Mouse (Mus musculus) midbrain, embryonic 14.5 days (tissue): ENCODE data around the gene Syt1. TPM values are rescaled to one million over a fixed set of nuclear protein-coding genes. Genes with fewer than 3 reads are reported as not detected.

Experiments
- ATAC-seq: fragments of 200-750 bp; cut with Nextera tagmentation; 2 replicates; pipeline ENCODE4 v1.8.0; 2017; ENCODE audit warnings: moderate number of reproducible peaks, moderate library complexity; ENCODE audit not compliant: low FRiP score, low TSS enrichment
- DNase-seq: peaks from one replicate; pipeline ENCODE4 v3.0.0-alpha.2; 2015
- H3K27ac ChIP-seq: fragments of 300-500 bp; sonication (generic); replicated peaks from 2 replicates; pipeline ENCODE4 v1.5.1; 2014; ENCODE audit warnings: mild to moderate bottlenecking, low read depth, low read length, moderate library complexity
- H3K27me3 ChIP-seq: fragments of 300-500 bp; sonication (generic); 2 replicates; pipeline ENCODE4 v1.6.1; 2014; ENCODE audit warnings: low read length, control low read depth, mixed read lengths; ENCODE audit not compliant: control insufficient read depth, insufficient read depth
- H3K36me3 ChIP-seq: fragments of 300-500 bp; sonication (generic); 2 replicates; pipeline ENCODE4 v1.6.1; 2014; ENCODE audit warnings: low read length, control low read depth; ENCODE audit not compliant: control insufficient read depth, insufficient read depth
- H3K4me1 ChIP-seq: fragments of 300-500 bp; sonication (generic); 2 replicates; pipeline ENCODE4 v1.6.1; 2014; ENCODE audit warnings: mild to moderate bottlenecking, antibody characterized with exemption, low read length, control low read depth; ENCODE audit not compliant: control insufficient read depth, insufficient read depth
- H3K4me2 ChIP-seq: fragments of 300-500 bp; sonication (generic); 2 replicates; pipeline ENCODE4 v1.6.1; 2014; ENCODE audit warnings: mild to moderate bottlenecking, low read length, moderate library complexity
- H3K4me3 ChIP-seq: fragments of 300-500 bp; sonication (generic); replicated peaks from 2 replicates; pipeline ENCODE4 v1.5.1; 2014; ENCODE audit warnings: low read depth, low read length
- H3K9ac ChIP-seq: fragments of 300-500 bp; sonication (generic); replicated peaks from 2 replicates; pipeline ENCODE4 v1.6.1; 2014; ENCODE audit warnings: mild to moderate bottlenecking, low read length, moderate library complexity
- H3K9me3 ChIP-seq: fragments of 300-500 bp; sonication (generic); 2 replicates; pipeline ENCODE4 v1.6.1; 2016; ENCODE audit warnings: low read length, control low read depth, mixed read lengths; ENCODE audit not compliant: control insufficient read depth
- WGBS: fragments of 180-500 bp; shearing (Covaris S2); extraction: QIAGEN DNeasy Blood & Tissue Kit; methylation state at CpG from one replicate; pipeline ENCODE4 v1.1.7; 2014; 5-methylcytosine and 5-hydroxymethylcytosine counted together
- polyA plus RNA-seq: library from polyadenylated mRNA; unstranded; fragments of >200 nt; fragmentation: Nextera tagmentation; extraction: Ambion mirVana; gene quantifications from 2 replicates; pipeline ENCODE4 v1.2.1, GENCODE M21; 2014

The Syt1 gene
- polyA plus RNA-seq, 1 experiment from 2014 or later, result 103 TPM

DNA sequence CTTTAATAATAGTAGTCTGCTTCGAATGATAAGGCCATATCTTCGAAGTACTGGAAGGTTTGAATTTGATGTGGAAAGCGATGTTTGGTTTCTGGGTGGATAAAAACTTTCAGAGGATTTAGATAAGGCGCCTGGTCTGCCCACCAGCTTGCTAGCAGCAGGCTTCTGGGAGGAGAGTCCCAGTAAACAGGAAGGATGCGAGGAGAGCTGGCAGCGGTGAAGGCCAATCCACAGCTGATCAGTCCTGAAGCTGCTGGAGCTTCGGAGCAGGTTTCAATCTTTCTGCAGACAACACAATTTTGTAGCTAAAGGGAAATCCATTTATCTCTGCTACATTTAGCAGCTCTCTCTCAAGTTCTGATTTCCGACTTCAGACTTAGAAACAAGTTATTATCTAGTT is 358.7 kb downstream of the Syt1 start:
- Histone ChIP-seq H3K9ac (no peak overlapping the region), H3K36me3 (no peaks in the 10 kb centered on the region), H3K4me3 (no peak overlapping the region), H3K27me3 (no peaks in the 10 kb centered on the region), H3K4me1 (no peaks in the 10 kb centered on the region), H3K27ac (no peak overlapping the region), H3K4me2 (no peak overlapping the region), H3K9me3 (no peaks in the 10 kb centered on the region)
- ATAC-seq, result no peak
- no peak for DNase-seq
- WGBS, result 84% methylated on average over 8 of the region's 8 CpGs

DNA sequence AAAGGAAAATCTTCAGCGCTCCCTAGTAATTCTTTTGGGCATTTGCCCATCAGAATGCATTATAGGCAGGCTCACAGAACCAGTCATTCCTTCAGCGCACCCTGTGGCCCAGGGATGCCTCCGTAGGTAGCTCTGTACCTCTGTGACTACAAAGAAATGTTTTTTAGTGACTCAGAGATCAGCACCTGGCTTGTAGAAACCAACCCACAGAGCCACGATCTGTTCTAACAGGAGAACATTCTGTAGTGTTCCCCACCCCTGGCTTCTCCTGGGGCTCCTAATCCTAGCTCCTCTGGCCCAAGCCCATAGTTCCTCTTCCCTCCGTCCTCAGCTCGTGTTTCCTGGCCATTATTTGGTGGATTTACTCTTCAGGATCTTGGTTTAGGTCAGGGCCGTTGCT is 361.6 kb downstream of the Syt1 start:
- 71% methylated on average over 7 of the region's 7 CpGs for whole genome bisulfite sequencing
- DNase-seq, result no peak
- H3K36me3 ChIP-seq, result no peaks in the 10 kb centered on the region
- no peaks in the 10 kb centered on the region for H3K9me3 ChIP-seq
- H3K4me3 ChIP-seq, result no peak overlapping the region
- no peaks in the 10 kb centered on the region for H3K27me3 ChIP-seq
- H3K4me1 ChIP-seq, result no peaks in the 10 kb centered on the region
- H3K27ac ChIP-seq, result peak overlapping the region; percentile 52
- ATAC-seq, result no peak
- no peak overlapping the region for H3K9ac ChIP-seq
- no peak overlapping the region for H3K4me2 ChIP-seq

DNA sequence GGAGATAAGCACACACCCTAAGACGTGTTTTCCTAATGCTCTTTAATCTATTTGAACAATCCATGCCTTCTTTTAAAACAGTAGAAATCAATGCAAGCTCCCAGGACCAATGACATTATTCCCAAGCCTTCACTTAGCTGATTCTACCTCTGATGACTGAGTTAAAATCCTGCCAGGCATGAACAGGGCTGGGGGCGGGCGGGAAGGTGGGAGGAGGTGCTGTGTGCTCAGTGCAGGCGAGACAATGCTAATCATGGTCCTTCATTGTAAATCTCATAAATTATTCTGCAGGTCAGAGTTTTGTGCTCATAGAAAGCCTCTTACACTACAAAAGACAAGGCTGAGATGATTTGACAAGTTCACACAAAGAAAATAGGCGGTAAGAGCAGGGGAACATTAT is 366.9 kb downstream of the Syt1 start:
- DNase-seq (no peak), ATAC-seq (no peak)
- Histone ChIP-seq H3K9me3 (no peaks in the 10 kb centered on the region), H3K4me2 (no peak overlapping the region), H3K4me3 (no peak overlapping the region), H3K27me3 (no peaks in the 10 kb centered on the region), H3K4me1 (0 out of 2 replicates have a peak, but pooled peaks cover 3% of the 10 kb centered on the region), H3K9ac (no peak overlapping the region), H3K27ac (no peak overlapping the region), H3K36me3 (no peaks in the 10 kb centered on the region)
- WGBS, result 24% methylated on average over 5 of the region's 5 CpGs

DNA sequence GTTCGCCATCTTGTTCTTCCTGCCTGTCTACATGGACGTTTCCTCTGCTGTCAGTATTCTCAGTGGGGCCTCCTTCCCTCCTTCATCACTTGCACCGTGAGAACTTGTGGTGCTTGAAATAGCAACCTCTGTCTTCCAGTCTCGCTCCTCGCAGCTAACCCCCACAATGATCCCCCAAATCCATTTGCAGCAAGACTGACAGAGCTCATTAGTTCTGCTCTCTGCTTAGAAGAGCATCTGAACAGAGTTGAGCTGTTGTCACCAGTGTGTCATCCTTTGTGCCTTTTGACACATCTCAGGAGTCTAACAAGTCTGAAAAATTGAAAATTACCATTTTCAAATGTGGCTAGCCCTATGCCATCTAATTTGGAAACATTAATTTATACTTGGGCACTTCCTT is 372.7 kb downstream of the Syt1 start:
- no peaks in the 10 kb centered on the region for H3K9me3 ChIP-seq
- no peak overlapping the region for H3K9ac ChIP-seq
- no peak overlapping the region for H3K27ac ChIP-seq
- ATAC-seq (no peak), DNase-seq (no peak)
- H3K4me2 ChIP-seq, result no peak overlapping the region
- no peak overlapping the region for H3K4me3 ChIP-seq
- no peaks in the 10 kb centered on the region for H3K36me3 ChIP-seq
- H3K4me1 ChIP-seq, result peaks cover 6% of the 10 kb centered on the region; the same call in 1 of the 2 replicates
- WGBS, result 15% methylated on average over 5 of the region's 5 CpGs
- H3K27me3 ChIP-seq, result no peaks in the 10 kb centered on the region

DNA sequence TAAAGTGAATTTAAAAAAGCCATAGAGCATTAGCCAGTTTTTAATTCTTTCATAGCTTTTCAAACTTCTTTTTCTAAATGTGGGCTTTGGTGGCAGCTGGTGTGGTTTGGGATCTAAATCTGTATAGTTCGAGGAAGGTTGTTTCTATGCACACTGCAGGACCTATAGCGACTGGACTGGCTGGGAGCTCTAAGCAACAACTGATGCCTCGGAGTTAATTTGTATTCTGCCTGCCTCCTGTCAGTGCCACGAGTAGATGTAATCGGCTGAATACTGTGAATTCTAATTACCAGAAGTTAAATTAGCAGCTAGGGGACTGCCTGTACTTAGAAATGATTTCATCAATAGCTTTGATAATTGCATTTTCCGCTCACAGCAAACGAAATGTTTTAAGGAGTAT is 374.7 kb downstream of the Syt1 start:
- 44% methylated on average over 7 of the region's 7 CpGs for WGBS
- DNase-seq, result no peak
- Histone ChIP-seq H3K9me3 (no peaks in the 10 kb centered on the region), H3K4me1 (peaks cover 6% of the 10 kb centered on the region; the same call in 1 of the 2 replicates), H3K27me3 (no peaks in the 10 kb centered on the region), H3K36me3 (0 out of 2 replicates have a peak, but pooled peaks cover 6% of the 10 kb centered on the region), H3K4me3 (no peak overlapping the region), H3K27ac (0 out of 2 replicates have a peak overlapping the region, but pooled peaks have one; percentile 26), H3K9ac (no peak overlapping the region), H3K4me2 (no peak overlapping the region)
- ATAC-seq, result no peak

DNA sequence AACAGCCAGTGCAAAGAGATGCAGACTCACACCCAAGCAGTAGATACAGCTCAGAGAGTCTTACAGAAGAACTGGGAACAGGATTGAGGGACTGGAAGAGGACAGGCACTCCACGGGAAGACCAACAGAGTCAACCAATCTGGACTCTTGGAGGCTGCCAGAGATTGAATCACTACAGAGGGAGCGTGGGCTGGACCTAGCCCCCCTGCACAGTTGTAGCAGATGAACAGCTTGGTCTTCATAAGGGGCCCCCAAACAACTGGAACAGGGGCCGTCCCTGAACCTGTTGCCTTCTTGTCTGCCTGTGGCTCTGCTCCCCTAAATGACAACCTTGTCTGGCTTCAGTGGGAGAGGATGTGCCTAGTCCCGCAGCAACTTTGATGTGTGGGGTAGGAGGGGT is 375.2 kb downstream of the Syt1 start:
- Histone ChIP-seq H3K27ac (no peak overlapping the region), H3K4me3 (no peak overlapping the region), H3K9ac (no peak overlapping the region), H3K4me2 (no peak overlapping the region), H3K36me3 (0 out of 2 replicates have a peak, but pooled peaks cover 6% of the 10 kb centered on the region), H3K4me1 (peaks cover 6% of the 10 kb centered on the region; the same call in 1 of the 2 replicates), H3K27me3 (no peaks in the 10 kb centered on the region), H3K9me3 (no peaks in the 10 kb centered on the region)
- ATAC-seq (no peak), DNase-seq (no peak)
- WGBS, result 93% methylated on average over 4 of the region's 4 CpGs

DNA sequence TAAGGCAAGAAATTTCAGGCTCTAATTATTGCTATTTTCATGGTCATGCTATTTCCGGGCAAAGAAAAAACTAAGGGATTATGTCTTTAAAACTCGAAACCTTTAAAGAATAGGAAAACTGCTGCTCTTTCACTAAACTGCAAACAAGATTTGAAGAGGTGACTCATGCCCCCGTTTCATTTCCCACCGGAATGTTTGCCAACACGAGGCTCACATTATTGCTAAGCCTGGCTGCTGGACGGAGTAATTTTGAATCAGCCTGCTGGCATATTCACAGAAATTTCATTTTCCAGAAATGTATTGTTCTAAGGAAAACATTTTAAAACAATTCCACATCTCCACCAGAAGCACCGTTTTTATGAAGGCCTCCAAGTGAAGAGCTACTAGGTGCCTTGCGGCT is 379.9 kb downstream of the Syt1 start:
- no peak for DNase-seq
- no peaks in the 10 kb centered on the region for H3K27me3 ChIP-seq
- H3K9ac ChIP-seq, result no peak overlapping the region
- H3K36me3 ChIP-seq, result 0 out of 2 replicates have a peak, but pooled peaks cover 15% of the 10 kb centered on the region
- H3K4me1 ChIP-seq, result no peaks in the 10 kb centered on the region
- no peak overlapping the region for H3K27ac ChIP-seq
- 91% methylated on average over 8 of the region's 8 CpGs for WGBS
- no peaks in the 10 kb centered on the region for H3K9me3 ChIP-seq
- H3K4me3 ChIP-seq, result no peak overlapping the region
- no peak overlapping the region for H3K4me2 ChIP-seq
- no peak for ATAC-seq

DNA sequence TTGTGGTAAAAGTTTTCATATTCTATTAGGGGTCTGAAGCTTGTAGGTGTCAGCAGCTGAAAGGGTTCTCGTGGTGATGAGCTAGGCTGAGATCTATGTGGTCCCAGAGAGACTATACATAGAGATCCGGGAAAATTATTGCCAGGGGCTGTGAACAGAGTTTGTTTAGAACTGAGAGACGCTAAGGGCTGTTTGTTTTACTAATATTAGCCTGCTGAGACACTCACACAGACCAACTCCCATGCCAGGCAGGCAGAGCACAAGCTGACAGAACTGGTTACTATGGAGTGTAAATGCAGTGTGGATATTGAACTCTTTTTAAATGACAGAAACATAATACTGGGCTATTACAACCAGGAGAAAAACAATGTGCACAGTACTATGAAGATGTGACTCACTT is 384.4 kb downstream of the Syt1 start:
- Histone ChIP-seq H3K27me3 (no peaks in the 10 kb centered on the region), H3K4me3 (no peak overlapping the region), H3K4me1 (no peaks in the 10 kb centered on the region), H3K9me3 (no peaks in the 10 kb centered on the region), H3K27ac (no peak overlapping the region), H3K4me2 (no peak overlapping the region), H3K36me3 (0 out of 2 replicates have a peak, but pooled peaks cover 12% of the 10 kb centered on the region), H3K9ac (no peak overlapping the region)
- ATAC-seq (no peak), DNase-seq (no peak)
- 61% methylated on average over 3 of the region's 3 CpGs for WGBS

DNA sequence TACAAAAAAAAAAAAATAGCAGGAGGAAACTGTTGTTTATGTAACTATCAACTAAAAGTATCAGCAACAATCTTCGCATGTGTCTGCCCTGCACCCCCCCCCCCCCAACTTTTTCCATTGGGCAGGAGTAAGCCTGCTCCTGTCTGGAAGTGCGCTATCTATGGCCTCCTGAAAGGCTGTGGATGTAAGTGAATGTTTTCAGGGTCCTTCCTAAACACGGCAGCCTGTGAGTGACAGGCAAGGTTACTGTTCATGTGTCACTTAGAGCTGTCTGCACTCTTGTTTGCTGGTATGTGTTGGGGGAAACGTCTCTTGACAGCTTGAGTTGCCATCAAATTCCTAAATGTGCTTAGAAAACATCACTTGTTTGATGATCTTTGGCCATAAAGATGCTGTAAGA is 387.8 kb downstream of the Syt1 start:
- no peaks in the 10 kb centered on the region for H3K4me1 ChIP-seq
- H3K27me3 ChIP-seq, result no peaks in the 10 kb centered on the region
- ATAC-seq (no peak), DNase-seq (no peak)
- no peak overlapping the region for H3K4me3 ChIP-seq
- 72% methylated on average over 4 of the region's 4 CpGs for WGBS
- no peak overlapping the region for H3K27ac ChIP-seq
- no peaks in the 10 kb centered on the region for H3K9me3 ChIP-seq
- no peak overlapping the region for H3K4me2 ChIP-seq
- H3K9ac ChIP-seq, result no peak overlapping the region
- H3K36me3 ChIP-seq, result 0 out of 2 replicates have a peak, but pooled peaks cover 9% of the 10 kb centered on the region
